Mouse (Mus musculus) adrenal gland, postnatal 4 days (tissue): ENCODE data around the gene Tekt2. TPM values are rescaled to one million over a fixed set of nuclear protein-coding genes. Genes with fewer than 3 reads are reported as not detected.

Experiments
- DNase-seq, 2 experiments: peaks; one replicate each; pipeline ENCODE4 v3.0.0; 2021 to 2022; ENCODE audit warnings: low spot score in 2 of 2, mixed read lengths in 2 of 2
- total RNA-seq, 2 experiments: library from RNA; stranded (reverse); gene quantifications; 2 replicates each; pipeline ENCODE4 v1.2.3; 2021

The Tekt2 gene
- total RNA-seq, 2 experiments from 2014 or later, result 4.0 to 5.0 TPM

DNA sequence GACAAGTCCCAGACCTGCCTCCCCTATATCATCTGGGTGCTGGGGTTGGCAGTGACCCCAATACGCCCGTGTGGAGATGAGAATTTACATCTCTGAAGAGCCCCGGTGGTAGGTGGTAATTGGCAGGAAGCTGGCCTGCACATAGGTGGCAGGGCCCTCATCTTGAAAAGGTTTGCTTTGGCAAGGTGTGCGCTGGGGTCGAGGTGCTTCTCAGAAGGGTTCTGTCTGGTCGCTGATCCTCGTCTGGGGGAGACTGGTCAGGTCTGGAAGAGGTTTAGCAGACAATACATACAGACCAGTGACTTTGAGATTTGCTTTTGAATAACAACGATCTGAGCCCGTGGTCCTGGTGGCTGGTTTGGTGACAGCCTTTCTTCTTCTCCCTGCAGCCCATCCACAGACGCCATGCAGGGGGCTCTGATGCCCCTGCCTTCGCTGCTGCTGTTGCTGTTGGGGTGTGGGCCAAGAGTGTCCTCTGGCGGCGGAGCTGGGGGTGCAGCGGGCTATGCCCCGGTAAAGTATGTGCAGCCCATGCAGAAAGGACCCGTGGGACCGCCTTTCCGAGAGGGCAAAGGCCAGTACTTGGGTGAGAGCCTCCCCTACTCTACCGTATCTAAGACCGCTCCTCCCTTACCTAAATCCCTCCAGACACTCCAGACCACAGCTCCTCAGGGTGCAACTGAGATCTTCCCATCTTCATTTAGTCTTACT lies 16.1 kb downstream of the Tekt2 start:
- DNase-seq, result no peak

DNA sequence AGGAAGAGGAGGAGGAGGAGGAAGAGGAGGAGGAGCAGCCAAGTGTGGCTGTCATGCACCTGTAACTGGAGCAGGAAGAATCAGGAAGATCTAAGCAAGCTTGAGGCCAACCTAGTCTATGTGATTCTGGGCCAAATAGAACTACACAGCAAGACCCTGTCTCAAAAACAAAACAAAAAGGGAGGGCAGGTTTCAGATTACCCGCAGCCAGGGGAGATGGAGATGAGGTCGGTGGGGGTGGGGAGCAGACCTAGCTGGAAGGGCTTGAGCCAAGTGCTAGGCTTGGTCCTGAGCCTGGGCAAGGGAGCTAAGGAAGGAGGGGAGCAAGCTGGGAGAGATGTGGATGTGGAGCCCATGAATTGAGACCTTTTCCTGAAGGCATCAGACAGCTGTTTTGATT lies 18.7 kb downstream of the Tekt2 start:
- no peak for DNase-seq

GRCm38 (mm10) chr4:126306058-126306457 lies 19.4 kb downstream of the Tekt2 start:
- no peak for DNase-seq

- DNase-seq, result no peak
These were observed 20.1 kb downstream of the Tekt2 start for GRCm38 (mm10) chr4:126305428-126305827.

- no peak for DNase-seq
These were observed 21.6 kb downstream of the Tekt2 start for GRCm38 (mm10) chr4:126303877-126304276.

DNA sequence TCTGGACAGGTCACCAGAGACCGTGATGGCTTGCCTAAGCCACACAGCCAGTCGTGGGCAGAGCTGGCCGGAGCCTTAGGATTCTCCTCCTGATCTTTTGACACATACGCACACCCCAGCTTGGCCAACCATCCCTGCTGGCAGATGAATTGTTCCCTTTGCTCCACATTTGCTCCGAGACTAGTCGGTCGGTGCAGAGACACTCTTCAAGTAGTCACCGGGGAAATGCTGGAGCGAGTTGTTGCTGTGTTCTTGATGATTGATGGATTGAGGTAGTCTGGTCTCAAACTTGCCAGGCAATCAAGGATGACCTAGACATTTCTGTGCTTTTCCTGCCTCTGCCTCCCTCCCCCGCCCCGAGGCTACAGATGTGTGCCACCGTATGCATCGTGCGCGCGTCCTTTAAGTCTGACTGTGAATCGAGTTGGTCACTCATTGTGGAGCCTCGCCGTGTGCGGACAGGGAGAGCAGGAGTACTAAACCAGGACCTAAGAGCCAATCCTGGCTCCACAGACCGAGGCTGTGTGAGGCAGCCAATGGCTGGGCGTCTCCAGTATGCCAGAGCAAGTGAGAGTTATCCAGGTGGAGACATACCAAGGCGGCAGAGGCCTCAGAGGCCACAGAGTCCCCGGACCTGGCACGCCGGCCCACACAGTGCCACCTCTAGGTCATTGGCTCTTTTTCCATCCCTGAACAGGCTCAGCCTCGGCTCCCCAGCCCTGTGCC lies 23.7 kb downstream of the Tekt2 start:
- DNase-seq, result no peak

- DNase-seq, result no peak
These were observed 24.4 kb downstream of the Tekt2 start for GRCm38 (mm10) chr4:126300916-126301583.

DNA sequence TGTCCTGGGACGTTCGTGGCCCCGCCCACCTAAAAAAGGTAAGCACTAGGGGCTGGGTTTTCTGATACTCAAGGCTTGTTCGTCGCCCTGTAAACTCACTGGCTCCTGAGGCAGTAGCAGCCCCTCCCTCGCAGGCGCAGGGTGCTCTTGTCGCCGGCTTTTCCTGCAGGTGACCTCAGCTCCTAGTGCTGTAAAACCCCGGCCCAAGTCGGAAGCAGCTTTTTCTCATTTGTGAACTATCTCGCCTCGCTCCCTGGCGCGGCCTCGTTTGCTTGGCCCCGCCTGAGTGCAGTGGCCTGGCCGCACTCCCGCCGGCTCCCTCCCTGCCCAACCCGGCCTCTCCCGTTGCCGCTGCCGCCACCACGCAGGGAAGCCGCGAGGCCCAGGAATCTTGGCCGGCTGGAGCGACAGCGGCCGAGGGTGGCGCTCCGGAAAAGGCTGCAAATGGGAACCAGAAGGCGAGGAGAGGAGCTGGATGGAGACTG lies 28.8 kb downstream of the Tekt2 start:
- DNase-seq, result peak in 1 of 2 experiments; percentile 38

GRCm38 (mm10) chr4:126295937-126296336 lies 29.6 kb downstream of the Tekt2 start:
- no peak for DNase-seq

- DNase-seq, result no peak
These were observed 30.3 kb downstream of the Tekt2 start for GRCm38 (mm10) chr4:126295152-126295551.

DNA sequence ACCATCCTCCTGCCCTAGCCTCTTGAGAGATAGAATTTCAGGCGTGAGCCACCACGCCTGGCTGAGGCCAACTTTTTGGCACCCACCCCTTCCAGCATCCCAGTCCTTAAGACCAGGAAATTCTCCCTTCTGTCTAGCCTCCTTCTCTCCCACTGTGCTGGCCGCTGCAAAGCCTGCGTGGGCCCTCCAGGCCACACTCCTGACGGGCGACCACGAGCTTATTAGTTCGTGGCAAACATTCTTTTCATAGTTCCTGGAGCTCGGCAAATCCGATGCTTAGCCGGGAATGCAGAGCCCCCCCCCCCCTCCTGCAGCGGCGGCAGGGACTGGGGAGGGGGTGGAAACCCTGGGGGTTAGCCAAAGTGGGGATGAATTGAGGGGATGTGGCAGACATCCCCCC lies 34.3 kb downstream of the Tekt2 start:
- DNase-seq, result no peak

GRCm38 (mm10) chr4:126290314-126290713 lies 35.2 kb downstream of the Tekt2 start:
- DNase-seq, result no peak

- DNase-seq, result no peak
These were observed 37.3 kb downstream of the Tekt2 start for GRCm38 (mm10) chr4:126288085-126288666.

GRCm38 (mm10) chr4:126287302-126287995 lies 38.0 kb downstream of the Tekt2 start:
- DNase-seq, result no peak

- no peak for DNase-seq
These were observed 39.0 kb downstream of the Tekt2 start, which contains the start of gene Col8a2 for GRCm38 (mm10) chr4:126286492-126286891. Gene Col8a2, plus strand, starts transcription at chr4:126286793.

- no peak for DNase-seq
These were observed 41.9 kb downstream of the Tekt2 start for GRCm38 (mm10) chr4:126283582-126283981.

DNA sequence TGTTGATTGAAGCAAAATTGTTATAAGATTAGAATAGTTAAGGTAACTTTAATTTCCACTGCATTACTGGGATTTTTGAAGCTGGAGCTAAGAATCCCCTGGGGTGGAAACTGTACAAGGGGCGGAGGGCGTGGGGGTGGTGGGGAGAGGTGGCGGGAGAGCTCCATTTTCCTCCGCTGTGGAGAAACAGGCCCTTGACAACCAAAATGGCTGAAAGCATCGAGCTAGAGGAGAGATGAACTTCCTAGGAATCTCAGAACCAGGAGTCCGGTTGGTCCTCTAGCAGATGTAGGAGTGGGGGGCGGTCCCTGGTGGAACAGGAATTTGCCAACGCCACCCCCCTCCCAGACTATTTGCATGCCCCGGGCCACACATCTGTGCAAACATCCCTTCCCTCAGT lies 43.8 kb downstream of the Tekt2 start:
- DNase-seq, result no peak

- DNase-seq, result no peak
These were observed 46.5 kb downstream of the Tekt2 start for GRCm38 (mm10) chr4:126278961-126279360.

GRCm38 (mm10) chr4:126278565-126278915 lies 46.9 kb downstream of the Tekt2 start:
- no peak for DNase-seq

GRCm38 (mm10) chr4:126277906-126278564 lies 47.5 kb downstream of the Tekt2 start:
- no peak for DNase-seq
